Mouse (Mus musculus): ENCODE results near the gene Whrn.

GRCm38 (mm10) chr4:63496312-63496711 lies 521 bp upstream of the Whrn start:
- TF ChIP-seq CTCF (IDR thresholded peaks at IDR 0.05; ENCODE audit: control insufficient read depth, insufficient read depth, low read length) (no peak), POLR2A (IDR thresholded peaks at IDR 0.05; ENCODE audit: borderline replicate concordance, control insufficient read depth, low read depth, low read length) (no peak)
